Mouse (Mus musculus) limb, embryonic 14.5 days (tissue): Measurements from ENCODE around the gene Cog1. TPM values are rescaled to one million over a fixed set of nuclear protein-coding genes. Genes with fewer than 3 reads are reported as not detected.

Experiments used
- ATAC-seq: fragments of 200-750 bp; cut with Nextera tagmentation; 2 replicates; pipeline ENCODE4 v1.8.0; 2017; ENCODE audit warnings: low read depth, moderate number of reproducible peaks, moderate TSS enrichment; ENCODE audit not compliant: low FRiP score
- DNase-seq: peaks from one replicate; pipeline ENCODE4 v3.0.0-alpha.2; 2015; ENCODE audit warnings: low spot score
- H3K27ac ChIP-seq: fragments of 300-500 bp; sonication (generic); replicated peaks from 2 replicates; pipeline ENCODE4 v1.5.1; 2014; ENCODE audit warnings: low read depth, mild to moderate bottlenecking, low read length, moderate library complexity, mixed read lengths
- H3K27me3 ChIP-seq: fragments of 300-500 bp; sonication (generic); 2 replicates; pipeline ENCODE4 v1.6.1; 2014; ENCODE audit warnings: low read length, mixed read lengths; ENCODE audit not compliant: control insufficient read depth, insufficient read depth
- H3K36me3 ChIP-seq: fragments of 300-500 bp; sonication (generic); 2 replicates; pipeline ENCODE4 v1.6.1; 2014; ENCODE audit warnings: mild to moderate bottlenecking, low read length, moderate library complexity, mixed read lengths; ENCODE audit not compliant: control insufficient read depth, insufficient read depth
- H3K4me1 ChIP-seq: fragments of 300-500 bp; sonication (generic); 2 replicates; pipeline ENCODE4 v1.6.1; 2014; ENCODE audit warnings: antibody characterized with exemption, low read length, mixed read lengths; ENCODE audit not compliant: control insufficient read depth, insufficient read depth
- H3K4me2 ChIP-seq: fragments of 300-500 bp; sonication (generic); replicated peaks from 2 replicates; pipeline ENCODE4 v1.6.1; 2014; ENCODE audit warnings: low read depth, mild to moderate bottlenecking, low read length, moderate library complexity; ENCODE audit not compliant: severe bottlenecking
- H3K4me3 ChIP-seq: fragments of 300-500 bp; sonication (generic); replicated peaks from 2 replicates; pipeline ENCODE4 v1.5.1; 2014; ENCODE audit warnings: low read length
- H3K9ac ChIP-seq: fragments of 300-500 bp; sonication (generic); 2 replicates; pipeline ENCODE4 v1.6.1; 2014; ENCODE audit warnings: mild to moderate bottlenecking, low read depth, low read length, moderate library complexity; ENCODE audit not compliant: severe bottlenecking
- H3K9me3 ChIP-seq: fragments of 300-500 bp; sonication (generic); 2 replicates; pipeline ENCODE4 v1.6.1; 2016; ENCODE audit warnings: low read length; ENCODE audit not compliant: control insufficient read depth
- POLR2A ChIP-seq: fragments of 200-500 bp; IDR thresholded peaks from 2 replicates; pipeline ENCODE4 v1.8.0; 2012; ENCODE audit warnings: inconsistent platforms, mild to moderate bottlenecking, moderate library complexity, borderline replicate concordance; ENCODE audit not compliant: insufficient read depth, insufficient read length; ENCODE audit errors: extremely low read depth
- WGBS: fragments of 180-500 bp; shearing (Covaris S2); extraction: QIAGEN DNeasy Blood & Tissue Kit; methylation state at CpG from one replicate; pipeline ENCODE4 v1.1.7; 2014; 5-methylcytosine and 5-hydroxymethylcytosine counted together
- polyA plus RNA-seq, 2 experiments: library from polyadenylated mRNA; depleted of rRNA in 1 of 2; stranded (reverse) in 1 of 2; unstranded in 1 of 2; fragments of >200 nt; fragmentation: Nextera tagmentation in 1 of 2; extraction: Ambion mirVana in 1 of 2; gene quantifications; 2 replicates each; pipeline versions ENCODE4 v1.2.1 to v1.2.3; 2012 to 2014

Gene Cog1
- polyA plus RNA-seq (2012; rRNA removed), result 38.8 and 42.6 TPM in 2 replicates
- polyA plus RNA-seq (2014; fragmentation: Nextera tagmentation; extraction: Ambion mirVana), result 26.7 and 30.9 TPM in 2 replicates

DNA sequence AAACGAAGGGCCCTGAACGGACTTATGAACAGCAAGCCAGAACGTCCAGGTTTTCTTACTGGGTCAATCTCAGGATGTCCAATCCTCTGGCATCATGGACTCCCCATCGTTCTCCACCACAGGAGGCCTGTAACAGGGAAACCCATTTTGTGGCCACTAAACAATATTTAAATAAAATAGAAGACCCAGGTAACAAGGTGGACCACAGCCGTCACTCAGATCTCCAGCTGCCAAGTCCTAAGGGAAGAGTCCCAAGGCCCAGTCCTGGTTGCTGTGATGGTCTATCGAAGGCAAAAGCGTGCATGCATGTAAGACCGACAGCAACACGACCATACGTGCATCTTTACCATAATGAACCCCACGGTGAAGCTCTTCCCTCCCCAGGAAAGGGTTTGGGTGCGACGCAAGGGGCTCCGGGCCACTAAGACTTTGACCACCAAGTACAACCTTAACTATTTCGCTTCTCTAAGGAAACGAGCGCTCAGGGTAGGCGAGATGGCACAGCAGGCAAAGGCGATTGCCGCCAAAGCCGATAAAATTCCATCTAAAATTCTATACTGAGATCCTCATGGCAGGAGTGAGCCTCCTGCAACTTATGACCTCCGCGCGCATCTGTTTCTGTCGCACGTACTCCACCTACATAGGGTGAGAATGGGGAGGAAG is at the start of gene Cog1:
Gene Cog1, plus strand, starts transcription at position 480 of the 663 bp plus-strand sequence.
- H3K36me3 ChIP-seq, result peaks cover 24% of the 10 kb centered on the region

DNA sequence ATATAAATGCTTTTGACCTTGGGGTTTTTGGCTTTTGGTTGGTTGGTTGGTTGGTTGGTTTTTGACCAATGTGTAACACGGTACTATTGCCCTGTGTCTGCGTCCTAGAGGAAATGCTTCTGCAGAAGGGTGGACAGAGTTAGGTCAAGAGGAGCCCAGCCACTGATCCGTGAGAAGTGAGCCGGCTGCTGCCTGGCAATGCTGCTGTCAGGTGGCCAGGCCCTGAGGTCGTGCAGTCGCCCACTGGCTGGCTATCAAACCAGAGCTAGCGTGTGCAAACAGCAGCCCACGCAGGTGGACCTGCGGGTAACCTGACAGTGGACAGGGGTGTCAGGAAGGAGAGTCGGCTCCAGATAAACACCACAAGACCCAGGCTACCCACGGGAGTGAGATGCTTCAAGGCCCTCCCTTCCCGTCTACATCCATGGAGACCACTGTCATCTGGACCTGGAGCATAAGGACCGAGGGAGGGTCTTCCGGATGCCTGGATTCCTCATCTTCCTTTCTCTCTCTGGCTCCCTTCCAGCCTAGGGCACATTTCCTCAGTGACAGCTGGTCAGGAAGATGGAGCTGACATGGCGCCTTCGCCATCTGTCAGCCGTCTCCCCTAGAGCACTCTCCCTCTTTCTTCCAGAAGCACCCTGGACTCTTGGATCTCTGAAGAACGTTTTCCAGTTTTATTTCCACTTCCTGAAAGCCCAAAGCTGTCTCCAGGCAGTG is 48.3 kb upstream of the Cog1 start:
- no peak overlapping the region for H3K27ac ChIP-seq
- H3K9ac ChIP-seq, result no peak overlapping the region
- H3K4me2 ChIP-seq, result no peak overlapping the region
- ATAC-seq (no peak), DNase-seq (no peak)
- H3K27me3 ChIP-seq, result no peaks in the 10 kb centered on the region
- no peak overlapping the region for H3K4me3 ChIP-seq
- no peaks in the 10 kb centered on the region for H3K9me3 ChIP-seq
- no peaks in the 10 kb centered on the region; the same call in 1 of the 2 replicates for H3K4me1 ChIP-seq
- 82% methylated on average over 18 of the region's 18 CpGs for WGBS
- no peaks in the 10 kb centered on the region for H3K36me3 ChIP-seq
- TF ChIP-seq POLR2A, result no peak

More for the DNA sequence above, at the start of gene Cog1:
- no peak for DNase-seq
- H3K9ac ChIP-seq, result peak within 1 kb of the TSS; percentile 95
- 41% methylated on average over 26 of the region's 26 CpGs for WGBS
- H3K4me1 ChIP-seq, result peaks cover 18% of the 10 kb centered on the region
- no peak for TF ChIP-seq POLR2A
- H3K27me3 ChIP-seq, result no peaks in the 10 kb centered on the region
- ATAC-seq, result no peak
- peak within 1 kb of the TSS; percentile 72 for H3K4me2 ChIP-seq
- peak within 1 kb of the TSS; percentile 89 for H3K27ac ChIP-seq
- peak within 1 kb of the TSS; percentile 96 for H3K4me3 ChIP-seq
- peaks cover 5% of the 10 kb centered on the region for H3K9me3 ChIP-seq

DNA sequence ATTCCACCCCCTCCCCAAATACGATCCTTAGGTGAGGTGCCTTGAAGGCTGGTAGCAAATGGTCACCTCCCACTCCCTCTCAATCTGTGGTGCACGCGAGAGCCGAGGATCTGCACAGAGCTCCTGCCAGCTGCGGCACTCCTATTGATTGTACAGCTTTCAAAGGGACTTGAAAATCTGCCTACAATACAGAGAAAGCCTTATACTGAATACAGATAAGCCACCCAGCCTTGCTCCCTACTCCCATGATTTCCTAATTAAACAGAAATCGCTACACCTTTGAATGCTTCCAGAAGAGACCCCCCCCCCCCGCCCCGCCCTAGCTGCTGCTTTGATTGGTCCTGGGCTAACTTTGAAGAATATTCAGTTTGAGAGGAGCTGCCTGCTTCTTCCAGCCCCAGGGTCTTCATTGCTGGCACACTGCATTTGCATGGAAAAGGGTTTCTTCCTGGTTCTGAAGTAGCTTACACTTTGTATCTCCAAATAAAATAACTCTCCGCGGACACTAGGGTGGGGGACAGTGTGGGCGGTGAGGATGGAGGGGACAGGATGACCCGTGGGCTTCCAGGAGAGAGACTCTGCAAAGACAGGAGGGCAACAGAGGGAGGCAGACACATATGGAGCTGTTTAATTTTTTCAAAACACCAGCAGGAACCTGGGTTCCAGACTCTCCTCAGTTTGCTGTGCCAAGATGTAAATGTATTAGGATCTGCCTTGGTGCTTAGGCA is 47.2 kb upstream of the Cog1 start:
- H3K27ac ChIP-seq, result no peak overlapping the region
- no peaks in the 10 kb centered on the region; the same call in 1 of the 2 replicates for H3K4me1 ChIP-seq
- H3K27me3 ChIP-seq, result no peaks in the 10 kb centered on the region
- no peaks in the 10 kb centered on the region for H3K9me3 ChIP-seq
- H3K4me2 ChIP-seq, result no peak overlapping the region
- no peak overlapping the region for H3K9ac ChIP-seq
- DNase-seq, result no peak
- ATAC-seq, result no peak
- H3K4me3 ChIP-seq, result no peak overlapping the region
- WGBS, result 67% methylated on average over 12 of the region's 12 CpGs
- no peak for TF ChIP-seq POLR2A
- H3K36me3 ChIP-seq, result no peaks in the 10 kb centered on the region

GRCm38 (mm10) chr11:113607556-113607955 is 41.4 kb upstream of the Cog1 start:
- H3K4me2 ChIP-seq, result no peak overlapping the region
- peaks cover 9% of the 10 kb centered on the region; the same call in 1 of the 2 replicates for H3K4me1 ChIP-seq
- no peak overlapping the region for H3K4me3 ChIP-seq
- H3K27ac ChIP-seq, result no peak overlapping the region
- no peak for TF ChIP-seq POLR2A
- WGBS, result 94% methylated on average over 12 of the region's 12 CpGs
- no peak for DNase-seq
- no peaks in the 10 kb centered on the region for H3K36me3 ChIP-seq
- H3K9ac ChIP-seq, result no peak overlapping the region
- no peaks in the 10 kb centered on the region for H3K27me3 ChIP-seq
- H3K9me3 ChIP-seq, result no peaks in the 10 kb centered on the region
- ATAC-seq, result no peak

- H3K4me1 ChIP-seq, result peaks cover 9% of the 10 kb centered on the region; the same call in 1 of the 2 replicates
- no peak overlapping the region for H3K9ac ChIP-seq
- H3K4me2 ChIP-seq, result no peak overlapping the region
- H3K36me3 ChIP-seq, result no peaks in the 10 kb centered on the region
- WGBS, result 84% methylated on average over 5 of the region's 5 CpGs
- H3K27ac ChIP-seq, result no peak overlapping the region
- no peaks in the 10 kb centered on the region for H3K9me3 ChIP-seq
- no peaks in the 10 kb centered on the region for H3K27me3 ChIP-seq
- no peak for ATAC-seq
- TF ChIP-seq POLR2A, result no peak
- DNase-seq, result no peak
- no peak overlapping the region for H3K4me3 ChIP-seq
Measured at GRCm38 (mm10) chr11:113609581-113609980, 39.4 kb upstream of the Cog1 start.
